Mouse (Mus musculus) G1E (cell line): Measurements from ENCODE around the gene Epn2. TPM values are rescaled to one million over a fixed set of nuclear protein-coding genes. Genes with fewer than 3 reads are reported as not detected.

ENCODE experiments used
- ATAC-seq: 2 replicates; pipeline ENCODE4 v1.8.0; 2016; ENCODE audit warnings: mild to moderate bottlenecking; ENCODE audit not compliant: insufficient number of reproducible peaks, poor library complexity, low FRiP score, severe bottlenecking; ENCODE audit errors: extremely low read depth
- DNase-seq: peaks from one replicate; pipeline ENCODE4 v3.0.0; 2012; ENCODE audit warnings: low spot score
- H3K27me3 ChIP-seq: 2 replicates; pipeline ENCODE4 v1.6.1; 2012; ENCODE audit warnings: mild to moderate bottlenecking, low read length, inconsistent platforms; ENCODE audit not compliant: insufficient read depth
- H3K36me3 ChIP-seq: replicated peaks from 2 replicates; pipeline ENCODE3; 2012; ENCODE audit warnings: mild to moderate bottlenecking, inconsistent platforms
- H3K4me1 ChIP-seq: 2 replicates; pipeline ENCODE4 v1.6.1; 2012; ENCODE audit warnings: low read depth, low read length, inconsistent platforms, mixed read lengths; ENCODE audit not compliant: insufficient read depth
- H3K4me3 ChIP-seq: 2 replicates; pipeline ENCODE4 v1.5.1; 2012; ENCODE audit warnings: low read depth, mild to moderate bottlenecking, inconsistent platforms, low read length, moderate library complexity, mixed read lengths
- H3K9me3 ChIP-seq: replicated peaks from 2 replicates; pipeline ENCODE4 v1.6.1; 2012; ENCODE audit warnings: inconsistent platforms
- CTCF ChIP-seq: IDR thresholded peaks from 2 replicates; pipeline ENCODE4 v1.5.1; 2012; ENCODE audit warnings: low read depth, low read length, inconsistent platforms, mixed read lengths
- GATA1 ChIP-seq: IDR thresholded peaks from 2 replicates; pipeline ENCODE4 v1.6.1; 2012; ENCODE audit warnings: borderline replicate concordance, low read length, inconsistent platforms, mixed read lengths
- GATA2 ChIP-seq: IDR thresholded peaks from 2 replicates; pipeline ENCODE4 v1.6.1; 2012; ENCODE audit warnings: low read depth, low read length, inconsistent platforms, borderline replicate concordance
- POLR2AphosphoS5 ChIP-seq: IDR thresholded peaks from 2 replicates; pipeline ENCODE4 v1.6.1; 2012; ENCODE audit warnings: low read depth, low read length, inconsistent platforms; ENCODE audit not compliant: insufficient replicate concordance
- TAL1 ChIP-seq: conservative IDR thresholded peaks from 2 replicates; pipeline ENCODE4 v1.6.1; 2012; ENCODE audit warnings: low read depth, low read length, inconsistent platforms, mixed read lengths
- polyA plus RNA-seq: library from polyadenylated mRNA; stranded (reverse); fragments of >175 nt; gene quantifications from 2 replicates; pipeline ENCODE4 v1.2.3, GENCODE M21; 2012
- total RNA-seq, 2 experiments: library from RNA; stranded (forward) in 1 of 2; stranded (reverse) in 1 of 2; fragments of 200-1000 nt in 1 of 2; fragments of >200 nt in 1 of 2; fragmentation: Nextera tagmentation in 1 of 2; gene quantifications; 2 replicates each; pipeline ENCODE4 v1.2.3; 2014 to 2017

Epn2 gene
- total and polyA plus RNA-seq, 3 experiments = 2.3 to 4.5 (median 2.6) TPM

- TF ChIP-seq GATA2 (no peak), TAL1 (no peak), GATA1 (no peak), POLR2AphosphoS5 (no peak), CTCF (no peak)
- ATAC-seq = no peak
- DNase-seq = no peak
- H3K4me1 ChIP-seq = peaks cover 7% of the 10 kb centered on the region
- peaks cover 22% of the 10 kb centered on the region for H3K27me3 ChIP-seq
- no peak overlapping the region for H3K4me3 ChIP-seq
- peaks cover 56% of the 10 kb centered on the region for H3K36me3 ChIP-seq
- H3K9me3 ChIP-seq = no peaks in the 10 kb centered on the region
Measured at GRCm38 (mm10) chr11:61487936-61488335, 91.6 kb downstream of the Epn2 start.

- Histone ChIP-seq H3K36me3 (peaks cover 50% of the 10 kb centered on the region), H3K9me3 (no peaks in the 10 kb centered on the region), H3K27me3 (peaks cover 23% of the 10 kb centered on the region), H3K4me3 (no peak overlapping the region), H3K4me1 (0 out of 2 replicates have a peak, but pooled peaks cover 3% of the 10 kb centered on the region)
- TF ChIP-seq GATA1 = no peak
- TF ChIP-seq CTCF = no peak
- no peak for TF ChIP-seq POLR2AphosphoS5
- TF ChIP-seq TAL1 = no peak
- no peak for ATAC-seq
- DNase-seq = no peak
Measured at GRCm38 (mm10) chr11:61487401-61487800, 92.1 kb downstream of the Epn2 start.

DNA sequence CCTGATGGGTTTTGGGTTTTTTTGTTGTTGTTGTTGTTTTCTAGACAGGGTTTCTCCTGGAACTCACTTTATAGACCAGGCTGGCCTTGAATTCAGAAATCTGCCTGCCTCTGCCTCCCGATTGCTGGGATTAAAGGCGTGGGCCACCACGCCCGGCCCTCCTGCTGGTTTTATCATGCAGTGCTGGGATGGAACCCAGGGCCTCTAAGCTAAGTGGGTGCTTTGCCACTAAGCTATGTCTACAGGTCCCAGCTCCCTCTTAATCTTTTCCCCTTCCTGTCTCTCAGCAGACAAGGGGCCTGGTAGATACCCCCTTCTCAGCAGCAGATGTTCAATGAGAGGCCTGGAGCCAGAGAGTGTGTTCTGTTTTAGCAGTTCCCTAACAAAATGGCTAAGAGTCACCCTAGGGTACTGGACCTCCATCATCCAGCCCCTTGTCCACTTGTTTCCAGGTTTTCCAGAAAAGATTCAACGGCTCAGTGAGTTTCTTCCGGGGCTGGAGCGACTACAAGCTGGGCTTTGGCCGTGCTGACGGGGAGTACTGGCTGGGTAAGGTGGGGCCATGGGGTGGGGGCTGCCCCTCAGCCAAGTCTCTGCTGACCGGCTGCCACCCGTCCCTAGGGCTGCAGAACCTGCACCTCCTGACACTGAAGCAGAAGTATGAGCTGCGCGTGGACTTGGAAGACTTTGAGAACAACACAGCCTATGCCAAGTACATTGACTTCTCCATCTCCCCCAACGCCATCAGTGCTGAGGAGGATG lies 92.8 kb downstream of the Epn2 start:
- peaks cover 24% of the 10 kb centered on the region for H3K27me3 ChIP-seq
- DNase-seq (no peak), ATAC-seq (no peak)

GRCm38 (mm10) chr11:61485541-61486457 lies 93.7 kb downstream of the Epn2 start:
- no peak for DNase-seq
- Histone ChIP-seq H3K9me3 (no peaks in the 10 kb centered on the region), H3K4me1 (peaks cover 7% of the 10 kb centered on the region), H3K36me3 (peaks cover 35% of the 10 kb centered on the region), H3K27me3 (peaks cover 29% of the 10 kb centered on the region), H3K4me3 (no peak overlapping the region)
- no peak for ATAC-seq
- TF ChIP-seq CTCF = no peak
- TF ChIP-seq POLR2AphosphoS5 = no peak
- no peak for TF ChIP-seq GATA2
- no peak for TF ChIP-seq TAL1
- TF ChIP-seq GATA1 = no peak

More for the DNA sequence above, 92.8 kb downstream of the Epn2 start:
- H3K4me1 ChIP-seq = peaks cover 5% of the 10 kb centered on the region
- H3K9me3 ChIP-seq = no peaks in the 10 kb centered on the region
- H3K4me3 ChIP-seq = no peak overlapping the region
- no peak for TF ChIP-seq GATA2
- no peak for TF ChIP-seq GATA1
- TF ChIP-seq CTCF = no peak
- TF ChIP-seq TAL1 = no peak
- no peak for TF ChIP-seq POLR2AphosphoS5
- peaks cover 43% of the 10 kb centered on the region for H3K36me3 ChIP-seq

DNA sequence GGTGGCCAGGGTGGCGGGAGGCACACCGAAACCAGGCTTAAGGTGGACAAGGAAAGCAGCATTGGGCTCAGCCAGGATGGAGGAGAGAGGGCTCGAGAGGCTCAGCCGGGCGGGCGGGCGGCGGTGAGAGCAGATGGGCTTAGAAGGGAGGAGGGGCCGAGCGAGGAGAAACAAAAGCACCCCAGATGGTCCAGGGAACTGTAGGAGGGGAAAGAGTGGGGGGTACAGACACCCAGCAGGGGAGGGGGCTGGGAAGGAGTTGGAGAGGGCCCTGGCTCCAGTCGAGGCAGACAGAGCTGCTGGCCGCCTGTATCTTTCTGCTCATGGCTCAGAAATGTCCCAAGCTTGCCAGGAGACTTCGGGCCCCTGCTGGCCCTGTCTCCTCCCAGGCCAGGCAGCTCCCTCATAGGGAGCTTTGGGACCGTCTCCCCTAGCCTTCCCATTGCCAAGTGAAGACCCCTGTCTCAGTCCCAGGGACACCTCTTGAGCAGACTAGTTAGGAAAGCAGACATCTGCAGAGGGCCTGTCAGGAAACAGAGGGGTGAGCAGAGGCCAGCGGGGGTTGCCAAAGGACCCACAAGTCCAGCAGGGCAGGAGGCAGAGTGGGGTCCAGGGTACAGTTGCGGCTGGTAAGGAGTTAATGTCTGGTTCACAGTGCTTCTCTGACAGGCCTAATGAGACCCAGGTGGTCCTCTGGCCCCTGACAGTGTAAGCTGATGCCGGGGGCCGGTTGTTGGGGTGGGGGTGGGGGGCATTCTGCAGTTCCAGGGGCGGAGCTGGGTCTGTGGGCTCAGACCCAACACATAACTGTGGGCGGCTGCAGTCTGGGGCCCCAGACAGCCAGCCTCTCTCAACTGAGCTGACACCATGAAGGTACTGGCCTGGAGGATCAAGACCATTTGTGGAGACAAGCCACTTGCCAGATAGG lies 94.6 kb downstream of the Epn2 start, which contains the start of gene Mfap4:
Gene Mfap4, plus strand, starts transcription at position 819 of the 928 bp plus-strand sequence.
- no peak for ATAC-seq
- Histone ChIP-seq H3K27me3 (peaks cover 29% of the 10 kb centered on the region), H3K36me3 (peaks cover 26% of the 10 kb centered on the region), H3K4me3 (no peak within 1 kb of the TSS), H3K4me1 (peaks cover 5% of the 10 kb centered on the region), H3K9me3 (no peaks in the 10 kb centered on the region)
- TF ChIP-seq POLR2AphosphoS5 (no peak), GATA2 (no peak), CTCF (no peak), GATA1 (no peak)
- no peak for DNase-seq
